Mouse (Mus musculus) C2C12 (cell line): ENCODE measurements around the gene Ube2e2.

Experiments used
- CTCF ChIP-seq: IDR thresholded peaks from one replicate; pipeline ENCODE4 v1.5.1; 2011; ENCODE audit not compliant: control insufficient read depth, insufficient read depth, insufficient read length
- FOSL1 ChIP-seq: IDR thresholded peaks from one replicate; pipeline ENCODE4 v1.8.0; 2011; ENCODE audit warnings: mild to moderate bottlenecking, low read length; ENCODE audit not compliant: poor library complexity, insufficient read depth, severe bottlenecking
- MYOG ChIP-seq: IDR thresholded peaks from one replicate; pipeline ENCODE4 v1.6.1; 2011; ENCODE audit not compliant: control insufficient read depth, insufficient read length; ENCODE audit errors: extremely low read depth
- USF1 ChIP-seq: IDR thresholded peaks from one replicate; pipeline ENCODE4 v1.6.1; 2011; ENCODE audit warnings: low read depth, mild to moderate bottlenecking, control low read depth, moderate library complexity

DNA sequence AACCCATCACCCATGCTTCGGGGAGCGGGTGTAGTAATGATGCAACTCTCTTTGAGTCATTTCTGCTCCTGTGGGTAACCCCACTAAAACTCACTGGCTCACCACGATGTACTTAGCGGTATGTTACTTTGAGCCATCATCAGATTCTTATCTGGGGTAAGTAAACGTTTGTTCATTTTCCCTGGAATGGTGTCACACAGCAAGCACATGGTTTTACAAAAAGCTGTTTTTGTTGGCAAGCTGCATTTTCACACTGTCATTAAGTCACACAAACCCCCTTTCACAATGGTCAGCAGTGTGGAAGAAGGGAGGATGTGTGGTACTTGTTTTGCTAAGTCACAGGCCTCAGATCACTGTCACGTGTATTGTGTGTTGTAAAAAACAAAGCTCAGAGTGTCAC lies 73.4 kb downstream of the Ube2e2 start:
- TF ChIP-seq CTCF (no peak), FOSL1 (no peak), MYOG (no peak), USF1 (no peak)
